Mouse (Mus musculus) lung, postnatal 0 days (tissue): ENCODE measurements at regions not wholly inside any gene's neighbourhood (a gene's known extent, or its start where the extent isn't known, plus 50 kb on each side); places are given as distances from the start of the nearest gene placed in this dataset.

Experiments used
- CTCF ChIP-seq: IDR thresholded peaks from 2 replicates; pipeline ENCODE4 v1.5.1; 2016; ENCODE audit warnings: antibody characterized with exemption, mild to moderate bottlenecking
- EP300 ChIP-seq: IDR thresholded peaks from 2 replicates; pipeline ENCODE4 v1.6.1; 2016; ENCODE audit warnings: antibody characterized with exemption, mild to moderate bottlenecking, control low read depth

DNA sequence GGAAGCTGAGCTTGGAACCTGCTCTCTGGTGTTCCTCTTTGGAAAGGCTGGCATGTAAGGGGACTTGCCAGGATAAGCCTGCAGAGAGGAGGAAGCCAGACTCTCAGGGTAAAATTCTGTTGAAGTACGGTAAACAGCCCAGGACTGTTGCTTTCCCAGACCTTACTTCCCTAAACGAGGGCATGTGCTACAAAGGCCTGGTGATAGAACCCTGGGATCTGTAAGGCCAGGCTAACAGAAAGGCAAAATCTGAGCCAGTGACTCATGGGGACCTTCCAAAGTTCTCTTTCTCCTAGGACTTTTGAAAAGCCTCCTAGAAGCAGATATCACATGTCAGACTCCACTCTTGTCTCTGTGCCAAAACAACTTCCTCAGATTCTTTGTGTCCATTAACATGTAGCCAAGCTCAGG lies 130.0 kb upstream of the Cxcr4 start:
- no peak for TF ChIP-seq CTCF
- TF ChIP-seq EP300: 0 out of 2 replicates have a peak, but pooled peaks have one; percentile 12
